Mouse (Mus musculus) small intestine, adult 10 weeks (tissue): Measurements from ENCODE around the gene Tmem135. TPM values are rescaled to one million over a fixed set of nuclear protein-coding genes. Genes with fewer than 3 reads are reported as not detected.

Experiments used
- polyA plus RNA-seq: library from polyadenylated mRNA; stranded (reverse); fragments of 350-450 nt; fragmentation: Illumina TruSeq; extraction: RNeasy Lipid Tissue Mini Kit (QIAGEN cat#74804); gene quantifications from one replicate; pipeline ENCODE4 v1.2.3, GENCODE M21; 2014; ENCODE audit warnings: low replicate concordance

Gene Tmem135
- 177 TPM for polyA plus RNA-seq

DNA sequence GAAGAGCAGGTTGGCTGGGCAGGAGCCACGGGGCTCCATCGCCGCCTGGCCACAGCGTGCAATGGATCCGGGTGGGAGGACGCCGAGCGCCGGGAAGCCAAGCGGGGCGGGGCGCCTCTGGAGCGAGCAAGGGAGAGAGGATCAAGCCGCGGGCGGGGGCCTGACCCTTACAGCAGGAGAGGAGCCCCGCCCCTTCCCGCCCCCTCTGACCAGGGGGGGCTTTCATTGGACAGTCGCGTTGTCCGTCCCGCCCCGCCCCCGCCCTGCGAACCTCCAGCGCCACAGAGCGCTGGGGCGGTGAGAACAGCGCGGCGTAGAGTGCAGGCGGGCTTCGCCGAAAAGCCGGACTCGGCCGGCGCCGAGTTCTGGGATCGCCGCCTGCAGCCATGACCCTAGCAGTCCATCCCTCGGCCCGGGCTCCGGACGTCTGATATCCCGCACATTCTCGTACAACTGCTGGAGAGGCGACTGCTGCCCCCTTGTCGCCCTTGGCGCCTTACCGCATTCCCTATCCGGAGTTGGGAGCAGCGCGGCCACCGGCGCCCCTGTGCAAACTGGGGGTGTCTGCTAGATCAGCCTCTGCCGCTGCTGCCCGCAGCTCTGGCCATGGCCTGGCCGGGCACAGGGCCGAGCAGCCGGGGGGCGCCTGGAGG is at the start of gene Tmem135, which contains the start of gene Fzd4:
Gene Tmem135, minus strand, starts transcription at position 142 of the 653 bp plus-strand sequence.
Gene Fzd4, plus strand, starts transcription at position 275 of the 653 bp plus-strand sequence.

Other genes with a start within 250 kb of the Tmem135 start
- 17.0 TPM for gene Fzd4, start 133 bp upstream of the Tmem135 start, polyA plus RNA-seq
- gene Prss23, start 123.0 kb upstream of the Tmem135 start, polyA plus RNA-seq = 43.4 TPM
- gene Me3, start 228.2 kb upstream of the Tmem135 start, polyA plus RNA-seq = 0.33 TPM